Mouse (Mus musculus): Measurements from ENCODE around the gene Creld2.

DNA sequence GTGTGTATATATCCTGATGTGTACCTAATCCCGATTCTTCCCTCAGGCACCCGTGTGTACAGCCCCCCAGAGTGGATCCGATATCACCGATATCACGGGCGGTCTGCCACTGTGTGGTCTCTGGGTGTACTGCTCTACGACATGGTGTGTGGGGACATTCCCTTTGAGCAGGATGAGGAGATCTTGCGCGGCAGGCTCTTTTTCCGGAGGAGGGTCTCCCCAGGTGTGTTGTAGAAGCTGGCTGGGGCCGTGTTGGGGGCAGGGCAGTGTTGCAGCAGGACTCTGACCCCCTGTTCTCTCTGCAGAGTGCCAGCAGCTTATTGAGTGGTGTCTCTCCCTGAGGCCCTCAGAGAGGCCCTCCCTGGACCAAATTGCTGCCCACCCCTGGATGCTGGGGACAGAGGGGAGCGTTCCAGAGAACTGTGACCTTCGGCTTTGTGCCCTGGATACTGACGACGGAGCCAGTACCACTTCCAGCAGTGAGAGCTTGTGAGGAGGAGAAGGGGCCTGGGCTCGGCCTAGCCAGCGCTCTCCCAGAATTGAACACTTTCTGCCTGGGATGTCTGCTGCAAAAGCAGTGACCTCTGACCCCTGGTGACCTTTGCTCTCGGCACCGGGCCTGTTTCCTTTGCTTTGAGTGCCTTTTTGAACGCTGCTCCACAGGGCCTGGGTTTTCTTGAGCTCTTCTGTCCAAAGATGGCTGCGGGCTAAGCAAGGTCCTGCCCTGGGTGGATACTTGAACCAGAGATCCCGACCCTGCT is 45.0 kb downstream of the Creld2 start:
- TF ChIP-seq CTCF (IDR thresholded peaks at IDR 0.05; ENCODE audit: low read depth) (0 out of 2 replicates have a peak, but pooled peaks have one; percentile 4), EP300 (IDR thresholded peaks at IDR 0.05; ENCODE audit: low read depth) (0 out of 2 replicates have a peak, but pooled peaks have one; percentile 25)
